Mouse (Mus musculus) intestine, embryonic 15.5 days (tissue): ENCODE results near the gene Cma2. TPM values are rescaled to one million over a fixed set of nuclear protein-coding genes. Genes with fewer than 3 reads are reported as not detected.
"Not testable (repeated sequence)": the region's sequence is repeated elsewhere in the genome, so short reads cannot be mapped to it uniquely, and the experiment has no call there.

Experiments used
- ATAC-seq: fragments of 200-750 bp; cut with Nextera tagmentation; 2 replicates; pipeline ENCODE4 v1.8.0; 2017; ENCODE audit warnings: moderate TSS enrichment, moderate library complexity
- H3K27ac ChIP-seq: fragments of 300-500 bp; sonication (generic); 2 replicates; pipeline ENCODE4 v1.5.1; 2015; ENCODE audit warnings: mild to moderate bottlenecking, inconsistent platforms
- H3K27me3 ChIP-seq: fragments of 300-500 bp; sonication (generic); replicated peaks from 2 replicates; pipeline ENCODE4 v1.6.1; 2015; ENCODE audit warnings: inconsistent platforms
- H3K36me3 ChIP-seq: fragments of 300-500 bp; sonication (generic); 2 replicates; pipeline ENCODE4 v1.6.1; 2015; ENCODE audit warnings: inconsistent platforms
- H3K4me1 ChIP-seq: fragments of 300-500 bp; sonication (generic); replicated peaks from 2 replicates; pipeline ENCODE4 v1.6.1; 2015; ENCODE audit warnings: inconsistent platforms
- H3K4me2 ChIP-seq: fragments of 300-500 bp; sonication (generic); replicated peaks from 2 replicates; pipeline ENCODE4 v1.6.1; 2015; ENCODE audit warnings: mild to moderate bottlenecking, inconsistent platforms
- H3K4me3 ChIP-seq: fragments of 300-500 bp; sonication (generic); replicated peaks from 2 replicates; pipeline ENCODE4 v1.5.1; 2015; ENCODE audit warnings: inconsistent platforms
- H3K9ac ChIP-seq: fragments of 300-500 bp; sonication (generic); 2 replicates; pipeline ENCODE4 v1.6.1; 2015; ENCODE audit warnings: inconsistent platforms
- H3K9me3 ChIP-seq: fragments of 300-500 bp; sonication (generic); 2 replicates; pipeline ENCODE4 v1.6.1; 2016; ENCODE audit warnings: inconsistent platforms
- WGBS: fragments of 180-500 bp; shearing (Covaris S2); methylation state at CpG from one replicate; pipeline ENCODE4 v1.1.7; 2015; 5-methylcytosine and 5-hydroxymethylcytosine counted together
- polyA plus RNA-seq: library from polyadenylated mRNA; unstranded; fragments of >200 nt; fragmentation: Nextera tagmentation; extraction: Ambion mirVana; gene quantifications from 2 replicates; pipeline ENCODE4 v1.2.1, GENCODE M21; 2015

The Cma2 gene
- polyA plus RNA-seq, 1 experiment from 2014 or later: not detected

GRCm38 (mm10) chr14:55946269-55946969 lies 4.4 kb upstream of the Cma2 start:
- Histone ChIP-seq H3K9me3 (no peaks in the 10 kb centered on the region), H3K9ac (no peak overlapping the region), H3K27ac (no peak overlapping the region), H3K4me1 (no peaks in the 10 kb centered on the region), H3K4me2 (no peak overlapping the region), H3K4me3 (no peak overlapping the region), H3K36me3 (no peaks in the 10 kb centered on the region), H3K27me3 (no peaks in the 10 kb centered on the region)
- no peak for ATAC-seq
- WGBS: 65% methylated on average over 2 of the region's 2 CpGs

GRCm38 (mm10) chr14:55963263-55963662 lies 12.5 kb downstream of the Cma2 start:
- H3K27me3 ChIP-seq: no peaks in the 10 kb centered on the region
- no peak overlapping the region for H3K27ac ChIP-seq
- no peak overlapping the region for H3K4me2 ChIP-seq
- H3K36me3 ChIP-seq: no peaks in the 10 kb centered on the region
- no peaks in the 10 kb centered on the region for H3K9me3 ChIP-seq
- WGBS: 4% methylated on average over 1 of the region's 1 CpGs
- H3K9ac ChIP-seq: no peak overlapping the region
- no peak for ATAC-seq
- no peak overlapping the region for H3K4me3 ChIP-seq
- H3K4me1 ChIP-seq: no peaks in the 10 kb centered on the region

GRCm38 (mm10) chr14:55963900-55964299 lies 13.1 kb downstream of the Cma2 start:
- 62% methylated on average over 2 of the region's 2 CpGs for WGBS

GRCm38 (mm10) chr14:55987464-55987863 lies 36.7 kb downstream of the Cma2 start:
- WGBS: 62% methylated on average over 2 of the region's 3 CpGs

More at GRCm38 (mm10) chr14:55963900-55964299, 13.1 kb downstream of the Cma2 start:
- not testable (repeated sequence) for H3K4me3 ChIP-seq, H3K27ac ChIP-seq, H3K4me2 ChIP-seq, H3K9ac ChIP-seq, H3K27me3 ChIP-seq, ATAC-seq, H3K36me3 ChIP-seq, H3K4me1 ChIP-seq, H3K9me3 ChIP-seq

GRCm38 (mm10) chr14:56013147-56013546 lies 62.4 kb downstream of the Cma2 start:
- H3K27ac ChIP-seq: no peak overlapping the region
- no peak overlapping the region for H3K4me2 ChIP-seq
- no peaks in the 10 kb centered on the region for H3K9me3 ChIP-seq
- WGBS: 77% methylated on average over 3 of the region's 3 CpGs
- H3K4me3 ChIP-seq: no peak overlapping the region
- no peaks in the 10 kb centered on the region for H3K36me3 ChIP-seq
- no peaks in the 10 kb centered on the region for H3K4me1 ChIP-seq
- ATAC-seq: no peak
- H3K27me3 ChIP-seq: no peaks in the 10 kb centered on the region
- H3K9ac ChIP-seq: no peak overlapping the region

More at GRCm38 (mm10) chr14:55987464-55987863, 36.7 kb downstream of the Cma2 start:
- not testable (repeated sequence) for H3K4me2 ChIP-seq, H3K27ac ChIP-seq, H3K4me3 ChIP-seq, ATAC-seq, H3K27me3 ChIP-seq, H3K4me1 ChIP-seq, H3K9me3 ChIP-seq, H3K9ac ChIP-seq, H3K36me3 ChIP-seq

GRCm38 (mm10) chr14:56013924-56014323 lies 63.1 kb downstream of the Cma2 start:
- Histone ChIP-seq H3K9me3 (no peaks in the 10 kb centered on the region), H3K4me2 (no peak overlapping the region), H3K27me3 (no peaks in the 10 kb centered on the region), H3K9ac (no peak overlapping the region), H3K27ac (no peak overlapping the region), H3K4me1 (no peaks in the 10 kb centered on the region), H3K4me3 (no peak overlapping the region), H3K36me3 (no peaks in the 10 kb centered on the region)
- 91% methylated on average over 2 of the region's 2 CpGs for WGBS
- ATAC-seq: no peak

GRCm38 (mm10) chr14:56017671-56018070 lies 66.9 kb downstream of the Cma2 start, which contains the start of gene Mcpt1:
TSS of gene Mcpt1 (plus strand) at chr14:56017971.
- H3K4me3 ChIP-seq, H3K27ac ChIP-seq, H3K9me3 ChIP-seq, H3K36me3 ChIP-seq, ATAC-seq, H3K4me1 ChIP-seq, H3K27me3 ChIP-seq, H3K9ac ChIP-seq, H3K4me2 ChIP-seq: not testable (repeated sequence)
- 62% methylated on average over 3 of the region's 3 CpGs for WGBS

GRCm38 (mm10) chr14:56019446-56019845 lies 68.7 kb downstream of the Cma2 start:
- H3K4me3 ChIP-seq: no peak overlapping the region
- no peak overlapping the region for H3K9ac ChIP-seq
- no peaks in the 10 kb centered on the region for H3K36me3 ChIP-seq
- no peaks in the 10 kb centered on the region for H3K9me3 ChIP-seq
- H3K4me2 ChIP-seq: no peak overlapping the region
- H3K4me1 ChIP-seq: no peaks in the 10 kb centered on the region
- no peaks in the 10 kb centered on the region for H3K27me3 ChIP-seq
- 51% methylated on average over 1 of the region's 1 CpGs for WGBS
- H3K27ac ChIP-seq: no peak overlapping the region
- ATAC-seq: no peak

GRCm38 (mm10) chr14:56021305-56021704 lies 70.5 kb downstream of the Cma2 start:
- not testable (repeated sequence) for H3K4me1 ChIP-seq, H3K9ac ChIP-seq, H3K27ac ChIP-seq, H3K9me3 ChIP-seq, H3K27me3 ChIP-seq, ATAC-seq, H3K4me2 ChIP-seq, H3K4me3 ChIP-seq, H3K36me3 ChIP-seq
- WGBS: 67% methylated on average over 4 of the region's 4 CpGs

Other genes with a start within 250 kb of the Cma2 start
- gene Tgm1, start 237.1 kb upstream of the Cma2 start, polyA plus RNA-seq: 1.1 and 1.2 TPM in 2 replicates
- 34.1 and 34.9 TPM in 2 replicates for gene Rabggta, start 228.7 kb upstream of the Cma2 start, polyA plus RNA-seq
- 99.4 and 117 TPM in 2 replicates for gene Dhrs1, start 205.3 kb upstream of the Cma2 start, polyA plus RNA-seq
- 35.6 and 36.0 TPM in 2 replicates for gene Nop9, start 205.3 kb upstream of the Cma2 start, polyA plus RNA-seq
- 52.7 and 63.5 TPM in 2 replicates for gene Cideb, start 192.5 kb upstream of the Cma2 start, polyA plus RNA-seq
- 0.31 and 0.52 TPM in 2 replicates for gene Ltb4r2, start 189.6 kb upstream of the Cma2 start, polyA plus RNA-seq
- gene Ltb4r1, start 185.0 kb upstream of the Cma2 start, polyA plus RNA-seq: 0.93 and 1.0 TPM in 2 replicates
- 6.7 and 7.0 TPM in 2 replicates for gene Adcy4, start 166.9 kb upstream of the Cma2 start, polyA plus RNA-seq
- 45.2 and 45.6 TPM in 2 replicates for gene Ripk3, start 162.1 kb upstream of the Cma2 start, polyA plus RNA-seq
- 25.7 and 26.3 TPM in 2 replicates for gene Nfatc4, start 127.8 kb upstream of the Cma2 start, polyA plus RNA-seq
- gene Nynrin, start 97.0 kb upstream of the Cma2 start, polyA plus RNA-seq: 14.5 and 18.3 TPM in 2 replicates
- gene Cbln3, start 66.6 kb upstream of the Cma2 start, polyA plus RNA-seq: 0.18 and 0.29 TPM in 2 replicates
- gene Khnyn, start 66.0 kb upstream of the Cma2 start, polyA plus RNA-seq: 15.1 and 15.4 TPM in 2 replicates
- 73.6 and 80.3 TPM in 2 replicates for gene Sdr39u1, start 50.7 kb upstream of the Cma2 start, polyA plus RNA-seq
- gene Cma1, start 6.3 kb upstream of the Cma2 start, polyA plus RNA-seq: 1.9 and 3.3 TPM in 2 replicates
- 0.21 and 1.2 TPM in 2 replicates for gene Mcpt1, start 67.0 kb downstream of the Cma2 start, polyA plus RNA-seq
- not detected in 2 replicates for gene Mcpt9, start 79.5 kb downstream of the Cma2 start, polyA plus RNA-seq
- 0.40 and 0.58 TPM in 2 replicates for gene Mcpt2, start 91.1 kb downstream of the Cma2 start, polyA plus RNA-seq
- 0.50 and 0.59 TPM in 2 replicates for gene Mcpt4, start 111.3 kb downstream of the Cma2 start, polyA plus RNA-seq
- 0.88 and 0.92 TPM in 2 replicates for gene Mcpt8, start 134.3 kb downstream of the Cma2 start, polyA plus RNA-seq
- 0.45 TPM in 1 of 2 replicates, not detected in the other for gene Ctsg, start 151.6 kb downstream of the Cma2 start, polyA plus RNA-seq
- not detected in 2 replicates for gene Gzme, start 169.6 kb downstream of the Cma2 start, polyA plus RNA-seq
- not detected in 2 replicates for gene Gzmd, start 181.6 kb downstream of the Cma2 start, polyA plus RNA-seq
- gene Gzmg, start 208.6 kb downstream of the Cma2 start, polyA plus RNA-seq: not detected in 2 replicates
- not detected in 2 replicates for gene Gzmn, start 223.6 kb downstream of the Cma2 start, polyA plus RNA-seq